Mouse (Mus musculus): ENCODE data around the gene Lrrtm3. TPM values are rescaled to one million over a fixed set of nuclear protein-coding genes. Genes with fewer than 3 reads are reported as not detected.

Gene Lrrtm3
- polyA plus RNA-seq, 2 experiments, result 1.9 to 2.1 TPM

GRCm38 (mm10) chr10:64076410-64077052 is 13.5 kb downstream of the Lrrtm3 start:
- H3K27ac ChIP-seq (replicated peaks; ENCODE audit: low read depth, low read length), result no peak overlapping the region
- H3K36me3 ChIP-seq (ENCODE audit: control insufficient read depth, insufficient read depth, low read length), result no peaks in the 10 kb centered on the region
- TF ChIP-seq POLR2A (IDR thresholded peaks at IDR 0.05; ENCODE audit: borderline replicate concordance, extremely low read depth, insufficient read depth, insufficient read length), result no peak
- WGBS, result 44% methylated on average over 10 of the region's 10 CpGs
- H3K27me3 ChIP-seq (ENCODE audit: control insufficient read depth, insufficient read depth, low read length), result no peaks in the 10 kb centered on the region
- H3K4me2 ChIP-seq (replicated peaks; ENCODE audit: low read depth, low read length, severe bottlenecking), result no peak overlapping the region
- H3K9ac ChIP-seq (ENCODE audit: low read depth, low read length, severe bottlenecking), result no peak overlapping the region
- H3K4me1 ChIP-seq (ENCODE audit: control insufficient read depth, insufficient read depth, low read length), result no peaks in the 10 kb centered on the region
- no peak for ATAC-seq (ENCODE audit: low FRiP score, low read depth)
- H3K9me3 ChIP-seq (ENCODE audit: control insufficient read depth, low read length), result no peaks in the 10 kb centered on the region
- H3K4me3 ChIP-seq (replicated peaks; ENCODE audit: low read length), result no peak overlapping the region
- no peak for DNase-seq (ENCODE audit: low spot score)

GRCm38 (mm10) chr10:64075944-64076343 is 14.1 kb downstream of the Lrrtm3 start:
- Histone ChIP-seq H3K27ac (replicated peaks; ENCODE audit: low read depth, low read length) (no peak overlapping the region), H3K36me3 (ENCODE audit: control insufficient read depth, insufficient read depth, low read length) (no peaks in the 10 kb centered on the region), H3K9ac (ENCODE audit: low read depth, low read length, severe bottlenecking) (no peak overlapping the region), H3K4me1 (ENCODE audit: control insufficient read depth, insufficient read depth, low read length) (no peaks in the 10 kb centered on the region), H3K4me2 (replicated peaks; ENCODE audit: low read depth, low read length, severe bottlenecking) (no peak overlapping the region), H3K27me3 (ENCODE audit: control insufficient read depth, insufficient read depth, low read length) (no peaks in the 10 kb centered on the region), H3K4me3 (replicated peaks; ENCODE audit: low read length) (no peak overlapping the region), H3K9me3 (ENCODE audit: control insufficient read depth, low read length) (no peaks in the 10 kb centered on the region)
- no peak for ATAC-seq (ENCODE audit: low FRiP score, low read depth)
- no peak for DNase-seq (ENCODE audit: low spot score)
- 32% methylated on average over 5 of the region's 5 CpGs for WGBS
- no peak for TF ChIP-seq POLR2A (IDR thresholded peaks at IDR 0.05; ENCODE audit: borderline replicate concordance, extremely low read depth, insufficient read depth, insufficient read length)

GRCm38 (mm10) chr10:64063704-64064103 is 26.4 kb downstream of the Lrrtm3 start:
- H3K9ac ChIP-seq (ENCODE audit: low read depth, low read length, severe bottlenecking), result no peak overlapping the region
- H3K9me3 ChIP-seq (ENCODE audit: control insufficient read depth, low read length), result no peaks in the 10 kb centered on the region
- H3K27me3 ChIP-seq (ENCODE audit: control insufficient read depth, insufficient read depth, low read length), result no peaks in the 10 kb centered on the region
- H3K36me3 ChIP-seq (ENCODE audit: control insufficient read depth, insufficient read depth, low read length), result no peaks in the 10 kb centered on the region
- H3K4me1 ChIP-seq (ENCODE audit: control insufficient read depth, insufficient read depth, low read length), result no peaks in the 10 kb centered on the region
- no peak overlapping the region for H3K4me3 ChIP-seq (replicated peaks; ENCODE audit: low read length)
- WGBS, result 86% methylated on average over 9 of the region's 9 CpGs
- no peak overlapping the region for H3K4me2 ChIP-seq (replicated peaks; ENCODE audit: low read depth, low read length, severe bottlenecking)
- DNase-seq (ENCODE audit: low spot score), result no peak
- H3K27ac ChIP-seq (replicated peaks; ENCODE audit: low read depth, low read length), result no peak overlapping the region
- no peak for TF ChIP-seq POLR2A (IDR thresholded peaks at IDR 0.05; ENCODE audit: borderline replicate concordance, extremely low read depth, insufficient read depth, insufficient read length)
- ATAC-seq (ENCODE audit: low FRiP score, low read depth), result no peak

GRCm38 (mm10) chr10:64049946-64050345 is 40.1 kb downstream of the Lrrtm3 start:
- no peak overlapping the region for H3K4me3 ChIP-seq (replicated peaks; ENCODE audit: low read length)
- no peak overlapping the region for H3K4me2 ChIP-seq (replicated peaks; ENCODE audit: low read depth, low read length, severe bottlenecking)
- DNase-seq (ENCODE audit: low spot score) (no peak), ATAC-seq (ENCODE audit: low FRiP score, low read depth) (no peak)
- H3K9ac ChIP-seq (ENCODE audit: low read depth, low read length, severe bottlenecking), result no peak overlapping the region
- no peaks in the 10 kb centered on the region for H3K27me3 ChIP-seq (ENCODE audit: control insufficient read depth, insufficient read depth, low read length)
- WGBS, result 52% methylated on average over 6 of the region's 6 CpGs
- peaks cover 7% of the 10 kb centered on the region; the same call in 1 of the 2 replicates for H3K4me1 ChIP-seq (ENCODE audit: control insufficient read depth, insufficient read depth, low read length)
- H3K36me3 ChIP-seq (ENCODE audit: control insufficient read depth, insufficient read depth, low read length), result no peaks in the 10 kb centered on the region
- no peaks in the 10 kb centered on the region for H3K9me3 ChIP-seq (ENCODE audit: control insufficient read depth, low read length)
- TF ChIP-seq POLR2A (IDR thresholded peaks at IDR 0.05; ENCODE audit: borderline replicate concordance, extremely low read depth, insufficient read depth, insufficient read length), result no peak
- no peak overlapping the region for H3K27ac ChIP-seq (replicated peaks; ENCODE audit: low read depth, low read length)

GRCm38 (mm10) chr10:64049151-64049550 is 40.9 kb downstream of the Lrrtm3 start:
- Histone ChIP-seq H3K9me3 (ENCODE audit: control insufficient read depth, low read length) (no peaks in the 10 kb centered on the region), H3K27ac (replicated peaks; ENCODE audit: low read depth, low read length) (no peak overlapping the region), H3K36me3 (ENCODE audit: control insufficient read depth, insufficient read depth, low read length) (no peaks in the 10 kb centered on the region), H3K4me1 (ENCODE audit: control insufficient read depth, insufficient read depth, low read length) (peaks cover 7% of the 10 kb centered on the region; the same call in 1 of the 2 replicates), H3K4me2 (replicated peaks; ENCODE audit: low read depth, low read length, severe bottlenecking) (no peak overlapping the region), H3K27me3 (ENCODE audit: control insufficient read depth, insufficient read depth, low read length) (no peaks in the 10 kb centered on the region), H3K4me3 (replicated peaks; ENCODE audit: low read length) (no peak overlapping the region), H3K9ac (ENCODE audit: low read depth, low read length, severe bottlenecking) (no peak overlapping the region)
- WGBS, result 64% methylated on average over 6 of the region's 6 CpGs
- no peak for TF ChIP-seq POLR2A (IDR thresholded peaks at IDR 0.05; ENCODE audit: borderline replicate concordance, extremely low read depth, insufficient read depth, insufficient read length)
- DNase-seq (ENCODE audit: low spot score) (no peak), ATAC-seq (ENCODE audit: low FRiP score, low read depth) (no peak; the same call in 1 of the 2 replicates)

All from limb, embryonic 14.5 days (tissue).